In the genomic region with DNA sequence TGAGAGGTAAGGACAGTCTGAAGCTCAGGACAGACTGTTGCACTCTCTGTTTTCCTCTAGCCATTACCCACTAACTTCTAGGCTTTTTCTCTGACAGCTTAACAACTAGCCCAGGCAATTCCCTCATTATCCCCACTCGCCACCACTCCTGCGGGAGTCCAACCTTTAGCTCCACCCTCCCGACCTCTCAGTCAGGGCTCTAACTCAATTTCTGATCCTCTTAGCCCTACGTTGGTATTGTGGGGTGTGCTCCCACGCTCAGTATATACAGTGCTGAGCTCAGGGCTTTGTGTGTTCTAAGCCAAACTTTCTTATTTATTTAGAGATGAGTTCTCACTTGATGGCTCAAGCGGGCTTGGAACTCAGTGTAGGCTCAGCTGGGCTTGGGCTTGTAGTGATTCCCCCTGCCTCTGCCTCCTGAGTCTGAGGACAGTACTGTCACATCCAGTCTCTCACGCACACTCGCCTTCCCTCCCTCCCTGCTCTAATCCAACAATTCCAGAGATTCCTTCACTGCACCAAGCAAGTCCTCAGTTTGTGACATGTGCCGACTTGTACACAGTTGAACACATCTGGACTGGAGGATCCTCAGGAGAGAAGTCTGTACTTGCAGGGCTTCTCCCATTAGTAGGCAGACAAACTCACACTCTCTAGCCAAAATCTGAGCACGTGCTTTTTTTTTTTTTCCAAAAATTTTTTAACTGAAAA, we compare ENCODE assay signal across 11 mouse cellular contexts. TPM values are rescaled to one million over a fixed set of nuclear protein-coding genes. Genes with fewer than 3 reads are reported as not detected.
A peak's percentile ranks its signal among the peaks of the same experiment; 100 is the strongest.
DNase-seq lines count a peak whose midpoint lies in the region; ATAC-seq and TF ChIP-seq lines count a peak whose summit lies in the region.
"Had no signal": no experiment of that assay in that cellular context is flagged by ENCODE, and none has a peak within 500 bp of the region (broad histone marks: within the 10 kb centered on the region; RNA-seq: fewer than 3 reads in every experiment).

No protein-coding gene starts in this region.

- DNase-seq in embryo, embryonic 10 days (ENCODE audit: low spot score), result peak; percentile 43
- no peak for DNase-seq in embryo, embryonic 11 days
- no peak for DNase-seq in left cerebral cortex, adult 2 months (ENCODE audit: extremely low spot score in 1 of 2, low spot score in 2 of 2)
- no peak for DNase-seq in left cerebral cortex, postnatal 14 days (ENCODE audit: low spot score in 2 of 2)
- peak; percentile 57 for DNase-seq in R1 (ENCODE audit: low read depth, low spot score)
- DNase-seq in fat pad, adult 2 months (ENCODE audit: extremely low read depth, low read depth, low spot score), result peak; percentile 88
- no peak for DNase-seq in cerebellum, postnatal 10 days
- DNase-seq: spleen, adult 18-20 months had no signal

- no peaks in the 10 kb centered on the region for H3K36me3 ChIP-seq in neural tube, embryonic 15.5 days

- H3K4me2 ChIP-seq in neural tube, embryonic 15.5 days, result no peak overlapping the region

- H3K27me3 ChIP-seq in neural tube, embryonic 15.5 days (replicated peaks), result no peaks in the 10 kb centered on the region

- intact Hi-C loops in left cerebral cortex, adult 2 months (cut with DNase I), result no loop called here
- intact Hi-C loops in left cerebral cortex, postnatal 14 days (cut with DNase I), result no loop called here

- no peak overlapping the region for H3K4me3 ChIP-seq in left cerebral cortex, adult 2 months
- no peak overlapping the region for H3K4me3 ChIP-seq in neural tube, embryonic 15.5 days (replicated peaks)
- H3K4me3 ChIP-seq: erythroblast, embryonic 14.5 days had no signal

- WGBS in neural tube, embryonic 15.5 days, result 34% methylated on average over 10 of the region's 10 CpGs

- no peak for TF ChIP-seq CTCF in left cerebral cortex, adult 2 months (IDR thresholded peaks at IDR 0.05)

- H3K27ac ChIP-seq in left cerebral cortex, adult 2 months, result peak overlapping the region; percentile 47; the same call in 1 of the 2 replicates
- H3K27ac ChIP-seq in neural tube, embryonic 15.5 days (replicated peaks), result no peak overlapping the region
- H3K27ac ChIP-seq: liver, embryonic 14.5 days had no signal

- no peak overlapping the region for H3K9ac ChIP-seq in neural tube, embryonic 15.5 days (replicated peaks)
- H3K9ac ChIP-seq: liver, embryonic 14.5 days had no signal

- no peaks in the 10 kb centered on the region for H3K9me3 ChIP-seq in neural tube, embryonic 15.5 days (replicated peaks)

- no peak for ATAC-seq in neural tube, embryonic 15.5 days (ENCODE audit: low FRiP score)

- H3K4me1 ChIP-seq in neural tube, embryonic 15.5 days, result peaks cover 10% of the 10 kb centered on the region

RNA-seq across cellular contexts. Expression of a gene that starts 11.1 kb away (rescaled TPM):
- total RNA-seq in left cerebral cortex, adult 2 months (2021), result 100 to 1,000 TPM; 230 to 233 TPM
- total RNA-seq in left cerebral cortex, postnatal 14 days (2021), result 100 to 1,000 TPM; 251 to 254 TPM
- 122 and 155 TPM in 2 replicates for polyA plus RNA-seq in neural tube, embryonic 15.5 days (2015; fragmentation: Nextera tagmentation; extraction: Ambion mirVana)

RNA-seq across cellular contexts. Expression of a gene that starts 11.6 kb away (rescaled TPM):
- 10 to 100 TPM; 39.8 to 40.9 TPM for total RNA-seq in left cerebral cortex, adult 2 months (2021)
- 10 to 100 TPM; 40.4 to 43.6 TPM for total RNA-seq in left cerebral cortex, postnatal 14 days (2021)
- polyA plus RNA-seq in neural tube, embryonic 15.5 days (2015; fragmentation: Nextera tagmentation; extraction: Ambion mirVana), result 25.4 and 25.8 TPM in 2 replicates

Comparison
In these comparisons a context has a peak if more than half of its experiments do, and no peak if none do; other contexts are left out.
1. DNase-seq: peak in embryo, embryonic 10 days (single experiment), R1 (single experiment) and fat pad, adult 2 months (single experiment); none in embryo, embryonic 11 days (single experiment), left cerebral cortex, adult 2 months (0 of 2), left cerebral cortex, postnatal 14 days (0 of 2) and cerebellum, postnatal 10 days (0 of 2).